Mouse (Mus musculus) layer of hippocampus, adult 9-10 months (tissue): Measurements from ENCODE around the gene Svbp.

Experiments
- DNase-seq: peaks from one replicate; pipeline ENCODE4 v3.0.0; 2022; ENCODE audit warnings: low spot score

The Svbp gene

DNA sequence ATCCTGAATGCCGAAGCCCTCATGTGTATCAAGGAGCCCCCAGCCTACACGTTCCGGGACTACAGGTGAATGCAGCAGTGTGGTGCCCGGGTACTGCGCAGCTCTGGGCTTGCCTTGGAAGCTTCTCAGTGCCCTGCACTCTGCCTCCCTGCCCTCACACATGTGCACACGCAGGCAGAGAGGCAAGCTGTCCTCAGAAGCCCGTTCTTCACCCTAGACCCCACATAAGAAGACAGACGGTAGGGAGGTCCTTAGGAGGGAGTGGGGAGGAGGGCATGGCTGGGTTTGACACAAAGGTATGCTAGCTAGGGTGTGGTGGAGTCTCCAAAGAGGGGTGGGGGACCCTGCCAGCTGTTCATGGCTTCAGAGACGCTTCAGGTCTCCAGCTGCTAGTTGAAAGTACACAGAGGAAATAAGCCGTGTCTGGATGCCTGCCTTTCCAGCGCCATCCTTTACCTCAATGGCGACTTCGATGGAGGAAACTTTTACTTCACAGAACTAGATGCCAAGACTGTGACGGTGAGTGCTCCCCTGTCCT, 51.7 kb downstream of the Svbp start:
- DNase-seq: no peak

DNA sequence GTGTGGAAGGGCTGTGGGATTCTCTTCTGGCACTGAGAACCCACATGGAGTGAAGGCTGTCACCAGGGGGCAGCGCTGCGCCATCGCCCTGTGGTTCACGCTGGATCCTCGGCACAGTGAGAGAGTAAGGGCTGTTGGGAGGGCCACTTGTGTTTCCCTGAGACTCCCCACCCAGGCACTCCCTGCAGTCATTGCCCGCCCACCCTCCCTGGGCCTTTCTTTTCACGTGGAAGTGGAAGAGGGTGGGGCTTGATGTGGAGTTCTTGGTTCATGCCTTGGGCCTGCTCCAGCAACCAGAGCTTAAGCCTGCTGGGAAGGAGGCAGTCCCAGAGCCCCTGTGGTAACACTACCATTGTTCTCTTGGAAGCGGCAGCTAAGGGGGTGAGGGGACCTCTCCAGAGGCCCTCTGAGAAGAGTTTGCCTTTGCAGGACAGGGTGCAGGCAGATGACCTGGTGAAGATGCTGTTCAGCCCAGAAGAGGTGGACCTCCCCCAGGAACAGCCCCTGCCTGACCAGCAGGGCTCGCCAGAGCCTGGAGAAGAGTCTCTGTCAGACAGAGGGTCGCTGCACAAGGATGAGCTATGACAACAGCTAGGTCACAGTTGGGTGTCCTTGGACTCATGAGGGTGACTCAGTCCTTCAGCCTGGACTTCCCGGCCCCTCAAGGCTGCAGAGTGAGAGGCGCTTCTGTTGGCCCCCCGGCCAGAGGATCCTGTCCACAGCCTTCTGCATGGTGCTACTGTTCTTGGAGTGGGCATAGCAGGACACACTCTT, 52.5 kb downstream of the Svbp start:
- DNase-seq: no peak

DNA sequence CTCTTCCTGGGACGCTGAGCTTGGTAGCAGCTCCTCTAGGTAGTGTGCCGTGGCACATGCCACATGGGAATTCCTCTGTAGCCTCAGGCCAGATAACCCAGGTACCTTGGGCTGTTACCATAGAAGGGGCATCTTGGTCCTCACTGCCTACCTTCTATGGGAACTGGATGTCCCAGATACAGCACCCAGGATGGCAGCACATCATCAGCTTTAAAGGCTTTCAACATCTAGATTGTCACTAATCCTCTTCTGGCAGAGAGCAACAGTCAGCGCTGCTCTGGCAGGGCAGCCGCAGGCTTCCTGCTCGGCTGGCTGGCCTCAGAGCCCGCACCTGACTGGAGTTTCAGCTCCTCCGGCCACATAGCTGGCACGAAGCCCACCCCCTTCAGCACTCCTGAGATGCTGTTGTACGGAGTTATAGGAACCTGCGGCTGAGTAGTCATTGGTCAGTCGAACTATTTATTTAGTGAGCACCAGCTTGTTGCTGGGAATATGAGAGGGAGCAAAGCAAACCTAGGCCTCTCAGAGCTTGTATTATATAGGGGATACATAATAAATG, 53.4 kb downstream of the Svbp start:
- DNase-seq: no peak
